8 mouse cellular contexts compared by ENCODE assay signal in genomic region chr10:59920810-59921681, GRCm38 (mm10). TPM values are rescaled to one million over a fixed set of nuclear protein-coding genes. Genes with fewer than 3 reads are reported as not detected.
DNase-seq lines count a peak whose midpoint lies in the region; ATAC-seq lines count a peak whose summit lies in the region.

No protein-coding gene starts in this region.

- no peaks in the 10 kb centered on the region for H3K27me3 ChIP-seq in intestine, embryonic 14.5 days (replicated peaks; ENCODE audit: control insufficient read depth, insufficient read depth, low read length)
- H3K27me3 ChIP-seq in limb, embryonic 11.5 days (ENCODE audit: control insufficient read depth, insufficient read depth, low read length), result no peaks in the 10 kb centered on the region
- H3K27me3 ChIP-seq in midbrain, embryonic 11.5 days (ENCODE audit: control insufficient read depth, insufficient read depth, low read length), result no peaks in the 10 kb centered on the region
- no peaks in the 10 kb centered on the region for H3K27me3 ChIP-seq in splenic B cell, adult 2 months (ENCODE audit: control insufficient read depth, insufficient read depth, low read length, poor library complexity, severe bottlenecking)

- H3K4me1 ChIP-seq in intestine, embryonic 14.5 days (replicated peaks; ENCODE audit: control insufficient read depth, insufficient read depth, low read length), result peaks cover 45% of the 10 kb centered on the region
- peaks cover 39% of the 10 kb centered on the region for H3K4me1 ChIP-seq in limb, embryonic 11.5 days (ENCODE audit: control insufficient read depth, insufficient read depth, low read length)
- peaks cover 27% of the 10 kb centered on the region for H3K4me1 ChIP-seq in midbrain, embryonic 11.5 days (ENCODE audit: control insufficient read depth, insufficient read depth, low read length)

- peak overlapping the region; percentile 34 for H3K4me3 ChIP-seq in intestine, embryonic 14.5 days (ENCODE audit: low read depth, low read length)
- peak overlapping the region; percentile 26 for H3K4me3 ChIP-seq in limb, embryonic 11.5 days (ENCODE audit: low read depth, low read length)
- peak overlapping the region; percentile 16 for H3K4me3 ChIP-seq in midbrain, embryonic 11.5 days (ENCODE audit: low read depth, low read length)

- DNase-seq in ovary, postnatal 36 days (ENCODE audit: low spot score), result peak; percentile 76
- no peak for DNase-seq in ovary, postnatal 14 days (ENCODE audit: low spot score)
- peak; percentile 62 to 82 for DNase-seq in gastrocnemius, postnatal 36 days
- DNase-seq in intestine, embryonic 14.5 days (ENCODE audit: low spot score), result peak; percentile 77
- peak; percentile 89 for DNase-seq in limb, embryonic 11.5 days (ENCODE audit: low spot score)
- DNase-seq in midbrain, embryonic 11.5 days (ENCODE audit: low spot score, missing footprints), result peak; percentile 95
- peak; percentile 48 for DNase-seq in splenic B cell, adult 2 months (ENCODE audit: low read depth, low spot score)

- intact Hi-C loops in gastrocnemius, postnatal 36 days (cut with DNase I), result no loop called here

- H3K27ac ChIP-seq in intestine, embryonic 14.5 days (ENCODE audit: low read depth), result peak overlapping the region; percentile 44
- peak overlapping the region; percentile 96 for H3K27ac ChIP-seq in limb, embryonic 11.5 days (replicated peaks; ENCODE audit: low read depth, low read length)
- H3K27ac ChIP-seq in midbrain, embryonic 11.5 days (ENCODE audit: low read depth, low read length), result peak overlapping the region; percentile 10; the same call in 1 of the 2 replicates

- peak overlapping the region; percentile 38 for H3K9ac ChIP-seq in intestine, embryonic 14.5 days (ENCODE audit: low read length)
- peak overlapping the region; percentile 60 for H3K9ac ChIP-seq in limb, embryonic 11.5 days (ENCODE audit: low read length)
- peak overlapping the region; percentile 36 for H3K9ac ChIP-seq in midbrain, embryonic 11.5 days (ENCODE audit: low read length)

- H3K4me2 ChIP-seq in intestine, embryonic 14.5 days (ENCODE audit: low read length), result peak overlapping the region; percentile 80
- peak overlapping the region; percentile 66 for H3K4me2 ChIP-seq in limb, embryonic 11.5 days (ENCODE audit: low read depth, severe bottlenecking)
- H3K4me2 ChIP-seq in midbrain, embryonic 11.5 days, result peak overlapping the region; percentile 46

- H3K9me3 ChIP-seq in intestine, embryonic 14.5 days (ENCODE audit: control insufficient read depth, low read length), result no peaks in the 10 kb centered on the region
- H3K9me3 ChIP-seq in limb, embryonic 11.5 days (ENCODE audit: control insufficient read depth, low read length), result no peaks in the 10 kb centered on the region
- no peaks in the 10 kb centered on the region for H3K9me3 ChIP-seq in midbrain, embryonic 11.5 days (ENCODE audit: control insufficient read depth, low read length)

- 4% methylated on average over 33 of the region's 33 CpGs for whole genome bisulfite sequencing in intestine, embryonic 14.5 days
- WGBS in limb, embryonic 11.5 days, result 4% methylated on average over 33 of the region's 33 CpGs
- WGBS in midbrain, embryonic 11.5 days, result 8% methylated on average over 33 of the region's 33 CpGs

- peak; percentile 68 for ATAC-seq in common myeloid progenitor, adult 5-6 weeks (replicated peaks; ENCODE audit: low read depth, poor library complexity, severe bottlenecking)
- peak; percentile 22; the same call in 1 of the 2 replicates for ATAC-seq in intestine, embryonic 14.5 days (replicated peaks; ENCODE audit: low FRiP score, low TSS enrichment, low read depth)
- ATAC-seq in limb, embryonic 11.5 days (ENCODE audit: insufficient number of reproducible peaks, low FRiP score, low TSS enrichment, low read depth), result peak; percentile 70
- ATAC-seq in midbrain, embryonic 11.5 days (ENCODE audit: low FRiP score), result peak; percentile 68

- H3K36me3 ChIP-seq in intestine, embryonic 14.5 days (ENCODE audit: control insufficient read depth, insufficient read depth, low read length), result no peaks in the 10 kb centered on the region
- no peaks in the 10 kb centered on the region for H3K36me3 ChIP-seq in limb, embryonic 11.5 days (ENCODE audit: control insufficient read depth, insufficient read depth, low read length)
- H3K36me3 ChIP-seq in midbrain, embryonic 11.5 days (ENCODE audit: control insufficient read depth, insufficient read depth, low read length), result no peaks in the 10 kb centered on the region
- H3K36me3 ChIP-seq in splenic B cell, adult 2 months (ENCODE audit: control insufficient read depth, insufficient read depth, low read length, poor library complexity, severe bottlenecking), result no peaks in the 10 kb centered on the region

RNA-seq across cellular contexts. Expression of gene Ddit4, which starts 30.6 kb away (rescaled TPM):
- total RNA-seq in common myeloid progenitor, adult 5-6 weeks (2017), result 1.4 and 4.2 TPM in 2 replicates
- 10 to 100 TPM; 18.2 to 39.3 TPM for total RNA-seq in gastrocnemius, postnatal 36 days (2021)
- polyA plus RNA-seq in intestine, embryonic 14.5 days (2014; fragmentation: Nextera tagmentation; extraction: Ambion mirVana), result 2.0 and 3.0 TPM in 2 replicates
- 6.8 and 10.2 TPM in 2 replicates for polyA plus RNA-seq in limb, embryonic 11.5 days (2014; fragmentation: Nextera tagmentation; extraction: Ambion mirVana)
- 4.1 and 4.5 TPM in 2 replicates for polyA plus RNA-seq in midbrain, embryonic 11.5 days (2014; fragmentation: Nextera tagmentation; extraction: Ambion mirVana)

RNA-seq across cellular contexts. Expression of gene Dnajb12, which starts 41.7 kb away (rescaled TPM):
- total RNA-seq in common myeloid progenitor, adult 5-6 weeks (2017), result 22.7 and 23.9 TPM in 2 replicates
- total RNA-seq in gastrocnemius, postnatal 36 days (2021), result 10 to 100 TPM; 54.7 to 61.2 TPM
- polyA plus RNA-seq in intestine, embryonic 14.5 days (2014; fragmentation: Nextera tagmentation; extraction: Ambion mirVana), result 27.5 and 28.6 TPM in 2 replicates
- 22.5 and 23.8 TPM in 2 replicates for polyA plus RNA-seq in limb, embryonic 11.5 days (2014; fragmentation: Nextera tagmentation; extraction: Ambion mirVana)
- polyA plus RNA-seq in midbrain, embryonic 11.5 days (2014; fragmentation: Nextera tagmentation; extraction: Ambion mirVana), result 21.0 and 22.4 TPM in 2 replicates

Comparison
In these comparisons a context has a peak if more than half of its experiments do, and no peak if none do; other contexts are left out.
1. H3K27ac ChIP-seq: peak in every context shown above with its lines; median percentile 96 in limb, embryonic 11.5 days; 44 in intestine, embryonic 14.5 days; 10 in midbrain, embryonic 11.5 days.